Mouse (Mus musculus): Measurements from ENCODE around the gene Hoxc8.

The Hoxc8 gene

GRCm38 (mm10) chr15:103037579-103037978 lies 47.2 kb downstream of the Hoxc8 start:
- no peak for DNase-seq

- DNase-seq: no peak
Observed at GRCm38 (mm10) chr15:103038701-103039480, 48.5 kb downstream of the Hoxc8 start.

- no peak for DNase-seq
Observed at GRCm38 (mm10) chr15:103039609-103040008, 49.2 kb downstream of the Hoxc8 start.

- no peak for DNase-seq
Observed at GRCm38 (mm10) chr15:103040601-103041000, 50.2 kb downstream of the Hoxc8 start.

- DNase-seq: no peak
Observed at GRCm38 (mm10) chr15:103041613-103042012, 51.2 kb downstream of the Hoxc8 start.

- DNase-seq: no peak
Observed at GRCm38 (mm10) chr15:103042209-103042608, 51.8 kb downstream of the Hoxc8 start.
